Mouse (Mus musculus) left cerebral cortex, postnatal 4 days (tissue): Measurements from ENCODE around the gene Ifnlr1. TPM values are rescaled to one million over a fixed set of nuclear protein-coding genes. Genes with fewer than 3 reads are reported as not detected.

Experiments
- DNase-seq: peaks from one replicate; pipeline ENCODE4 v3.0.0-alpha.2; 2022
- intact Hi-C: fragments of 180-260 bp; cut with DNase I; formaldehyde crosslinking; loops from one replicate; pipeline ENCODE4 v1.15.1; 2025
- total RNA-seq, 2 experiments: library from RNA; stranded (reverse); gene quantifications; 2 replicates each; pipeline ENCODE4 v1.2.3; 2021

Ifnlr1 gene
- total RNA-seq, 2 experiments from 2014 or later: 0.28 to 0.32 TPM

GRCm38 (mm10) chr4:135739148-135739547 lies 53.1 kb downstream of the Ifnlr1 start:
- DNase-seq: no peak
- intact Hi-C loops: no loop called here

GRCm38 (mm10) chr4:135739672-135740071 lies 53.6 kb downstream of the Ifnlr1 start:
- no peak for DNase-seq
- intact Hi-C loops: no loop called here

GRCm38 (mm10) chr4:135743520-135743919 lies 57.4 kb downstream of the Ifnlr1 start:
- intact Hi-C loops: no loop called here
- DNase-seq: no peak

GRCm38 (mm10) chr4:135744726-135745448 lies 58.8 kb downstream of the Ifnlr1 start:
- no peak for DNase-seq
- intact Hi-C loops: no loop called here

GRCm38 (mm10) chr4:135745613-135746012 lies 59.5 kb downstream of the Ifnlr1 start:
- intact Hi-C loops: no loop called here

GRCm38 (mm10) chr4:135750896-135751295 lies 64.8 kb downstream of the Ifnlr1 start:
- intact Hi-C loops: no loop called here
- DNase-seq: no peak

More at GRCm38 (mm10) chr4:135745613-135746012, 59.5 kb downstream of the Ifnlr1 start:
- DNase-seq: no peak

DNA sequence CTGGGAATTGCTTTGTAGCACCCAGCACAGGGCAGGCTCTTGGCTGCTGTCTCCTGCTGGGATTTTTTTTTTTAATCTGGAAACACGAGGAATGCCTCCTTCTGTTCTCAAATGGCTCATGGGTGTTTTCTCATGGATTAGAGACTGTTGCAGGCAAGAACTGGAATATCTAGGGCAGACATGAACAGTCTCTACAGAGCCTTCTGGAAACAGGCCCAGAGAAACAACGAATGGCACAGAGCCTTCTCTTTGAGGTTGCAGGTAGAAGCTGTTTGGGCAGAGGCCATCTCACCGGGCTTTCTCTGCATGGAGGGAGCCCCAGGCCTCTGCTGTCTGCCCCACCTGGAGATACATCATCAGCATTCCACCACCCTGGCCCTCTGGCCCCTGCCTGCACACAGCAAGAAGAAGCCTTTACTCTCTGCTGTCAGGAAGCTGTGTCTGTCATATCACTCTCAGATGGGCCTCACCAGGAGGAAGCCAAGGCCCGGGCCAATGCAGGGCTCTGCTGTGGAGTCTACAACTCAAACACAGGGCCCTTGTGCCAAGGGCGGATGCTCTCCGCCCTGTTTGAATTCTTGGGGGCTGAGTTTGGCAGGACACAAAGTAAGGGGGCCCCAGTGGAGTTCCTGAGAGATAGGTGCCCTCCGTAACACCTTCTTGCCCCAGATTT lies 66.2 kb downstream of the Ifnlr1 start:
- intact Hi-C loops: no loop called here
- DNase-seq: no peak

GRCm38 (mm10) chr4:135752779-135753164 lies 66.7 kb downstream of the Ifnlr1 start:
- intact Hi-C loops: no loop called here

More at GRCm38 (mm10) chr4:135752779-135753164, 66.7 kb downstream of the Ifnlr1 start:
- no peak for DNase-seq

Other genes with a start within 250 kb of the Ifnlr1 start
- under 1 TPM; 0.16 to 0.24 TPM for gene Stpg1, start 191.5 kb upstream of the Ifnlr1 start, total RNA-seq
- 10 to 100 TPM; 35.4 to 44.1 TPM for gene Nipal3, start 191.2 kb upstream of the Ifnlr1 start, total RNA-seq
- under 1 TPM; 0.32 to 0.34 TPM for gene Grhl3, start 112.7 kb upstream of the Ifnlr1 start, total RNA-seq
- gene Il22ra1, start 41.9 kb downstream of the Ifnlr1 start, total RNA-seq: under 1 TPM; 0.24 to 0.26 TPM
- under 1 TPM; 0.81 to 0.86 TPM for gene Myom3, start 73.4 kb downstream of the Ifnlr1 start, total RNA-seq
- gene Srsf10, start 169.5 kb downstream of the Ifnlr1 start, total RNA-seq: 100 to 1,000 TPM; 103 to 120 TPM
- gene Pnrc2, start 187.6 kb downstream of the Ifnlr1 start, total RNA-seq: 10 to 100 TPM; 41.1 to 45.2 TPM
- gene Cnr2, start 209.1 kb downstream of the Ifnlr1 start, total RNA-seq: under 1 TPM; 0.12 to 0.16 TPM
- gene Fuca1, start 234.4 kb downstream of the Ifnlr1 start, total RNA-seq: 10 to 100 TPM; 44.2 to 46.8 TPM